Mouse (Mus musculus) left cerebral cortex, adult 9 months (tissue): ENCODE measurements around the gene Gsdme.

Source experiments
- DNase-seq, 2 experiments: peaks; one replicate each; pipeline ENCODE4 v3.0.0; 2022; ENCODE audit warnings: low spot score in 2 of 2

Gene Gsdme

DNA sequence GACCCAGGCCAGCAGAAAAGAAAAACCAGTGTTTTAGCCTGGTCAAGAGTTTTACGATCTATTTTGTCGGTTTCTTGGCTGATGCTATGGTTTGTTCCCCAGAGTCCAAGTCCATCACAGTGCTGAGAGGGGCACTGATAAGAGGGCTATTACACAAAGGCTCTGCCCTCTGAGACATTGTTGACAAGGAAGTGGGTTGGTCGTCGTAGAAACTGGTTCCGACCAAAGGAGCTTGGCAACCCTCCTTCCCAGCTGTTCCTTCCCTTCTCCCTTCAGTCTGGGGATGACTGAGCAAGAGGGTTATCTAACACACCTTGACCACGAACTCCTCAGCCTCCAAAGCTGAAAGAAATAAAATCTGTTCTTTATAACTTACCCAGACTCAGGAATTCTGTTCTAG lies at the start of gene Gsdme:
Gsdme (minus strand) TSS at position 193 of the 400 bp plus-strand sequence.
- DNase-seq, result no peak

DNA sequence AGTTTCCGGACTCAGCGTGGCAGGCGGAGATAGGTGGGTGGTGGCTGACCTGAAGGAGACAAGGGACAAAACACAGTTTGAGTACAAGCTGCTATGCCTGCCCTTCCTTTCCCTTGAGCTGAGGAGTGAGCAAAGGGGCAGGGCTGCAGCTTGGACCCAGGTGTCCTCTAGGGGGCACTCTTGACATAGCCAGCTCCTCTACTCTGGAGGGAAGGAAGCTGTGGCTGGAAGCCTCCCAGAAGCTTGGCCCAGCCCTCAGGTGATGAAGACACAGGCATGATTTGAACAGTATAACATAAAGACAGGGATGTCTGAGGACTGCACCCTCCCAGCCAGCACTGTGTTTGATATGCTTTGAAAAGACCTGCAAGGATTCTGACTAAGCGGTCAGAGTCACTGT lies 49.0 kb upstream of the Gsdme start:
- DNase-seq, result peak in 1 of 2 experiments; percentile 85

GRCm38 (mm10) chr6:50309019-50309418 lies 45.4 kb upstream of the Gsdme start:
- DNase-seq, result peak in 1 of 2 experiments; percentile 60

DNA sequence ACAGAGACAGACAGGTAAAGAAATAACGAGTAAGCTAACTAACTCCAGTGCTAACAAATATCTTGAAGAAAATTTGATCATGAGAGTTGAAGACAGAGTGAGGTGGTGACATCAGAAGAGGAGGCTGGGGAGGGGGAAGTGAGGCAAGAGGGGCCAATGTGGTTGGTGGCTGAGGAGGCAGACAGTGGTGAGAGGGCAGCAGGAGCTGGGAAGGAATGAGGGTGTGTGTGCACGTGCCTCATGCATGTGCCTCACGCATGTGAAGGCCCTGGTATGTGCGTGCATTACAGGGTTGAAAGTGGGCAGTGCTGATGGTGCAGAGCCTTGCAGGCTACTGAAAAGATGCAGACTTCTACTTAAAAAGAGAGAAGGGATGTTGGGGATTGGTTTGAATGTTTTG lies 43.0 kb upstream of the Gsdme start:
- no peak for DNase-seq

- DNase-seq, result peak in 1 of 2 experiments; percentile 87
Measured at GRCm38 (mm10) chr6:50304949-50305491, 41.4 kb upstream of the Gsdme start.

- no peak for DNase-seq
Measured at GRCm38 (mm10) chr6:50301121-50301520, 37.5 kb upstream of the Gsdme start.

DNA sequence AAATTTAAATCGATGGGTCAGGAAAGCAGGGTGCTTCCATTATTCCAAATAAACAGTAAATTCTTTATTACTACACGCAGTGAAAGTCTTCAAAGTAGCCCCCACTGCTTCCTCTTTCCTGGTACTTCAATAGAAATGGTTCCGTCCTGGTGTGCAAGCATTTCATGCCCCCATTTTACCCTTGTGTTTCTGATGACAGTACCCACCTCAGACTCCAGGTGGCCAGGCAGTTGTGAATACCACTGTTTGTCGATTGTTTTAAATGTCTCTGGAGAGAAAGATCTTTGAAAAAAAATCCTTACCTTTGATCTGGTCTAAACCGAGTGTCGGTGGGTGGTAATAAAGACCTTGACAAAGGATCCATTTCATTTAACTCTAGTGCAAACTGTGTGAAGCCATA lies 37.0 kb upstream of the Gsdme start:
- no peak for DNase-seq

GRCm38 (mm10) chr6:50299071-50299470 lies 35.4 kb upstream of the Gsdme start:
- DNase-seq, result no peak

DNA sequence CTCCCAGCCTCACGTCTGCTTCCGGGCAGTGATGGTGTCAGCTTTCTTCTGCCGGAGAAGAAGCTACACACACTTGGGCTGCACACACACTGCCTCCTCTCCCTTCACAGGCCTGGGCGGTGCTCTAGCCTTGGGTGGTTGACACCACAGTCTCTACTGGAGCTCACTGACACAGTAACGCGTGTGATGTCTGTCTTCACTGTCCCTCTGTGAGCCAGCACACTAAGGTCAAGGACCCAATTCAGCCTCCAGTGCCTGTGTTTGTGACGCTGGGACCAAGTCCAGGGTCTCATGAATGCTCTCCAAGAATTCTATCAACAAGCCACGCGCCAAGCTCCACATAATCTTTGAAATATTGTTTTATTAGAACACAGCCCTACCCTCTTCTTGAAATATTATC lies 34.0 kb upstream of the Gsdme start:
- no peak for DNase-seq

- DNase-seq, result no peak
Measured at GRCm38 (mm10) chr6:50295136-50295535, 31.5 kb upstream of the Gsdme start.

DNA sequence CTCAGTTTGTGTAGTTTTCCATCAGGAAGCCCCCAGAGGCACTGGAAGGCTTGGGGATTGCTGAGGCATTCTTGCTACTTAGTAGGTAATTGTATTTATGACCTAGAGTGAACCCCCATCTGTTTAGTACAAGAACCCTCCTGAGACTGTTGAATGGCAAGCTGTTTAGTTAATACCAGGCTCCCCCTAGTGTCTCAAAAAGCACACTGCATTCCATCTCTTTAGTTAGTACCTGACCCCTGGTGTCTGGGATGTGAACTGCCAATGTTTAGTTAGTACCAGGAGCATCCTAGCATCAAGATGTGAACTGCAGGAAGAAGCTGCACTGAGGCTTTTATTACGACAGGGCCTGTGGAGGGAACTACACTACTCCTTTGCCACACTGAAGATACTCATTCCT lies 30.5 kb upstream of the Gsdme start:
- peak in 1 of 2 experiments; percentile 90 for DNase-seq

GRCm38 (mm10) chr6:50291650-50292049 lies 28.0 kb upstream of the Gsdme start:
- DNase-seq, result no peak

DNA sequence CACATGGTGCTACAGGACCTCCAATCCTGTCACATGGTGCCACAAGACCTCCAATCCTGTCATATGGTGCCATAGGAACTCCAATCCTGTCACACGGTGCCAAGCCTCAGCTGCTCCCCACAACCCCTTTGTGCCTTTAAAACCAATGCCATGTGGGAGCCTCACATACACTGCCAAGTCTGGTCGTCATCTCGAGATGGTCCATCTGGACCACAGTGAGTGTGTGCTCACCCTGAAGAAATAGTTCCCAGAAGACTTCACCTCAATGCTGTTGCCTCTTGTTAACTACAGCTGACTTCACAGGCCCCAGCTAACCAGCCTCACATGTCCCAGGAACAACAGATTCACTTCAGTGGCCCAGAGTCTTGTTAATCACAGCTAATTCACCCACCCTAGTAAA lies 23.2 kb upstream of the Gsdme start:
- no peak for DNase-seq

GRCm38 (mm10) chr6:50279642-50280041 lies 16.0 kb upstream of the Gsdme start:
- no peak for DNase-seq

DNA sequence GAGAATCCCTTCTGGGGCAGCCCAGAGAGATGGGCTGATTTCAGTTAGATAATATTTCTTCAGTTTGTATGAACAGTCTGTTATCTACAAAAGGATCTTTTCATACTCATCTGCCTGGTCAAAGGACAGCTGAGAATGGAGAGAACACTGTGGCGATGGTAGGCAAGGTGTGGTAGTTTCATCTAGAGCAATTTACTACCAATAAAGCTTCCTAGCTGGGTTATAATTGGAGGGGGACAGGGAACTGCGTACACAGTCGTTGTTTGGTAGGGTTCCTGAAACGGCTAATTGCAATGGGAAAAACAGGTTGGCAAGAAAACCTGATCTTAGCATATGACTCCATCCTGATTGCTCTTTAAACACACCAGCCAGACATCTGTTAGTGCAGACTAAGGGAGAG lies 10.3 kb upstream of the Gsdme start:
- no peak for DNase-seq

DNA sequence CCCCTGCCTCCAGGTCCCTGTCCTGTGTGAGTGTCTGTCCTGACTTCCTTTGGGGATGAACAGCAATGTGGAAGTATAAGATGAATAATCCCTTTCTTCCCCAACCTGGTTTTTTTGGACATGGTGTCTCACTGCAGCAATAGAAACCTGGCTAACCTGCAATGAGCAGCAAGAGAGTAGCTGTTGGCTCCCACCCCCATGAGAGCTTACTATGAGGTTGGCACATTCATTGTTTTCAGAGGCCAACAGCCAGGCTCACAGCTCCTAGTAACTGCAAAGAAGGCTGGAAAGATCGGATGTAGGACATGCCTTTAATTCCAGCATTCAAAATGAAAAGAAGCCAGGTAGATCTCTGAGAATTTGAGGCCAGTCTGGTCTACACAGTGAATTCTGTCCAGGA lies 9.8 kb upstream of the Gsdme start:
- DNase-seq, result no peak

- DNase-seq, result no peak
Measured at GRCm38 (mm10) chr6:50262310-50262709, 1.4 kb downstream of the Gsdme start.

GRCm38 (mm10) chr6:50261922-50262261 lies 1.8 kb downstream of the Gsdme start:
- DNase-seq, result no peak

DNA sequence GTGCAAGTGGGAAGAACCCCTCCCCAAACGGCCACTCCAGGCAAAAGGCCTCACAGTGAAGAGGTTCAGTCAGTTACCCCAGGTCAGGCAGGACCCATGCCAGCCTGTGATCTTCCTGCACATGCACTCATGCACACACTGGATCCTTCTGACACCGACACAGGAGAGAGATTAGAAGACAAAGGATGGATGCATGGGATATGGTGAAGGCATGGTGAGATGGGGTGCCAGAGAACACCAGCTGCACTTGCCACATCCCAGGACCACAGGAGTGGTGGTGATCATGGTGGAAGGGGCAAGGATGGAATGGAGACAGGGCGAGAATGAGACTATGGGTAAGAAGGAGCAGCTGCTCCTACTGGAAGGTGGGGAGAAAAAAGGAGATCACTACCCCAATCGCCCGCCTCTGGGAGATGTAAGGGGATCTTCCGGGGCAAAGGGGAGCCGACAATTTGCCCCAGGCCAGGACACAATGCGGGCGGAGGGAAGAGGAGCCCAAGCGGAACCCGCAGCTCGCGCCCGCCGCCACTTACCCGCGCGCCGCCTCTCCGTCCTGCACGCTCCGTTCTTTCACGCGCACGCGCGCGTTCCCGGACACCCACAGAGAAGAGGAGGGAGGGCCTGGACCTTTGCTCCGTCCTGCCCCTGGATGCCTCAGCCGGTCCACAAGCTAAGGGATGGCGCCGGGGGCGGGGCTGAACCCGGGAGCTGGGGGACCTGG lies 2.3 kb downstream of the Gsdme start:
- DNase-seq, result peak; percentile 43 to 74

- no peak for DNase-seq
Measured at GRCm38 (mm10) chr6:50255356-50255755, 8.3 kb downstream of the Gsdme start.

DNA sequence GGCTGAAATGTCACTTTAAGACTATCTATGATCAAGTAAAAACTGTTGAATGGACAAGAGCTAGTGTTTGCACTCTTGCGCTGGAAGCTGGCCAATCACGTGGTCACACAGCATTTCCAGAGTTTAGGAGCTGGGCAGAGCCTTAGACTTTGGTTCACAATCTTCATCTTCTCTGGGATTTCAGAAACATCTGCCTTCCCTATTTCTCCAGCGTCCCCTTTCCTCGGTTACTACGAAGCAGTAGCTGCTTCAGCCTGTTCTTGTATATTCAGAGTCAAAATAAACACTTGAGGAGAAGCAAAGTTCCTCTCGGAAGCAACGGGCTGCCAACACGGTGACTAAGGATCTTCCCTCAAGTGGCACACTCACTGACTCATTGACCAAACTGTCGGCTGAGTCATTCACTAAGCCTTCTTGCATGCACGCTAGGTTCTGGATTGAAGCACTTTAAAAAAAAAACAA lies 8.9 kb downstream of the Gsdme start:
- DNase-seq, result peak; percentile 28 to 72

DNA sequence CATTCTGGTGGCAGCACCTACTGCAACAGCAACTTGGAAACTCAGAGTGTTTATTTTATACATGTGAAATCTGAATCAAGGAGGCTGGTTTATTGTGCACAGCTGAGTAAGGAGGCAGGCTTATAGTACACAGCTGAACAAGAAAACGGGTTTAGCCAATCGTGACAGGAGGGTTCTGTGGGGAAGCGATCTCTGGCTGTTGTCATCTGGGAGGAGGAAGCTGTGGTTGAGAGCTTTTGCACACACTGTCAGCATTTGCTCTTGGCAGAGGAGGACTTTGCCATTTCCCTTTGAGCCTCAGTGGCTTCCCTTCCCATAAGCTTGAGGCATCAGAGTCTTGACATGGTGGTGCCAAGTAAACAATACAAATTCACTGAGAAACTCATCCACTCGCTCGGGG lies 11.0 kb downstream of the Gsdme start:
- DNase-seq, result peak in 1 of 2 experiments; percentile 29

DNA sequence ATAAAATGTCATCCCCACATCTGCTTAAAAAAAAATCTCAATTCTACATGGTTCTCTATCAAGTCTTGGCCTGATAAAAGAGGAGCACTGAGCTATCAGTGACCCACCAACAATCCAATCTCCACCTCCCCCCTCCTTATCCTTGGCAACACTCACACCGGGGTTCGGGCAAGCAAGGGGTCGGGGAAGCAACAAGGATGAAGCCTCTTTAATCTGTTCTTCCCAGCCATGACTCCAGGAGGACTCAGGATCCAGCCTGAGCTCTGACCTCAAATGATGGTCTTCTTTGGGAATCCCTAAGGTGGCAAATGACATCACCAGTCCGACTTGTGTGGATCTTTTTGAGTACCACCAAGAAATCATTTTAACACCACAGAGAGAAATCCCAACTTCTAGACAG lies 15.9 kb downstream of the Gsdme start:
- DNase-seq, result no peak

GRCm38 (mm10) chr6:50247356-50247755 lies 16.3 kb downstream of the Gsdme start:
- no peak for DNase-seq
